Mouse (Mus musculus): ENCODE data around the gene Heatr3. TPM values are rescaled to one million over a fixed set of nuclear protein-coding genes. Genes with fewer than 3 reads are reported as not detected.
A peak's percentile ranks its signal among the peaks of the same experiment; 100 is the strongest.

Gene Heatr3
- total and polyA plus RNA-seq, 3 experiments, result 46.6 to 126 (median 92.6) TPM

DNA sequence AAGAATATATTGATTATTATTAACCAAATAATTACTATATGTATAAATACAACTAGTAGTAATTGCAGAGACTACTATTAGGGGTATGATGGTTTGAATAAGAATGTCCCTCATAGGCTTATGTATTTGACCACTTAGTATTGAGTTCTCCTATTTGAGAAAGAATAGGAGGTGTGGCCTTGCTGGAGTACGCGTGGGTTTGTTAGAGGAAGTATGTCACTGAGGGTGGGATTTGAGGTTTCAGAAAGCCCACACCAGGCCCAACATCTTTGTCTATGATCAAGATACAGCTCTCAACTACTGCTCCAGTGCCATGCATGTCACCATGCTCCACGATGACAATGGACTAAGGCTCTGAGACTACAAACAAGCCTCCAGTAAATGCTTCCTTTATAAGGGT lies 1.6 kb downstream of the Heatr3 start:
- in situ Hi-C loops (cut with MboI; ENCODE audit: low pct_ligation_motif_present, low pct_unique_long_range_greater_than_20kb, low sequenced_read_pairs) (no loop called here), dilution Hi-C loops (cut with MboI; ENCODE audit: extremely low pct_ligation_motif_present, extremely low pct_unique_long_range_greater_than_20kb, low sequenced_read_pairs) (no loop called here)
- Histone ChIP-seq H3K27ac (ENCODE audit: insufficient read depth, low read depth) (no peak overlapping the region), H3K36me3 (replicated peaks in 1 of 2; ENCODE audit: control insufficient read depth in 1 of 2, insufficient read depth in 1 of 2, low read length in 1 of 2) (peaks cover 26 to 67% of the 10 kb centered on the region in 2 experiments), H3K79me2 (replicated peaks; ENCODE audit: control insufficient read depth, extremely low read depth, insufficient read depth, poor library complexity, severe bottlenecking) (peaks cover 31% of the 10 kb centered on the region), H3K4me2 (ENCODE audit: insufficient read depth, low read depth, poor library complexity, severe bottlenecking) (peak overlapping the region; percentile 10; the same call in 1 of the 2 replicates), H3K27me3 (replicated peaks) (no peaks in the 10 kb centered on the region), H3K9me3 (replicated peaks; ENCODE audit: low read length) (no peaks in the 10 kb centered on the region), H3K4me3 (replicated peaks in 1 of 3; ENCODE audit: low read depth in 2 of 3, low read length in 2 of 3, poor library complexity in 1 of 3) (no peak overlapping the region), H3K4me1 (ENCODE audit: control insufficient read depth in 1 of 2, insufficient read depth in 2 of 2) (peaks cover 6 to 36% of the 10 kb centered on the region in 2 experiments), H3K9ac (ENCODE audit: insufficient read depth, low read depth) (no peak overlapping the region)
- peak; percentile 65 for DNase-seq (ENCODE audit: extremely low read depth)
- TF ChIP-seq SMC3 (IDR thresholded peaks at IDR 0.05; ENCODE audit: low read depth, low read length) (no peak), ELF1 (IDR thresholded peaks at IDR 0.05; ENCODE audit: low read depth, low read length) (no peak), ETS1 (conservative IDR thresholded peaks at IDR 0.05; ENCODE audit: low read depth, low read length) (no peak), JUN (IDR thresholded peaks at IDR 0.05; ENCODE audit: insufficient read depth, low read depth, low read length) (no peak), UBTF (IDR thresholded peaks at IDR 0.05; ENCODE audit: low read depth, low read length) (no peak), RCOR1 (conservative IDR thresholded peaks at IDR 0.05; ENCODE audit: low read depth, low read length) (no peak), JUND (conservative IDR thresholded peaks at IDR 0.05; ENCODE audit: low read depth, low read length) (no peak)

DNA sequence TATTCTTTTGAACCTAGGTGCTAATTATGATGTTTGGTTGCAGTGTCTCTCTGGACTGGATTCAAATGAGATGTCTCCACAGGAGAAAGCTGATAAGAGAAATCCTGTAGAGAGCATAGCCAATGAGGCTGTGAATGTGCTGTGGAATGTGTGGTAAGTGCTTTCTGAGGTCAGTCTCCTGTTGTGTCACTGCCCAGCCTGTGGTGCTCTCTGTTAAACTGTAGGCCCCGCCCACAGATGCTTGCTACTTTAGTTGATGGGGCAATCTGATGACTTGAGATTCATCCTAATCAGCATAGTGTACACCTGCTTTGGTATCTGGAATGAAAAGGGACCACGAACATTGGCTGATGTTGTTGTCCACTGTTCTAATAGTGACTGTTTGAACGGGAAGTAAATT lies 4.0 kb downstream of the Heatr3 start:
- H3K79me2 ChIP-seq (replicated peaks; ENCODE audit: control insufficient read depth, extremely low read depth, insufficient read depth, poor library complexity, severe bottlenecking), result peaks cover 34% of the 10 kb centered on the region
- no peak overlapping the region for H3K4me2 ChIP-seq (ENCODE audit: insufficient read depth, low read depth, poor library complexity, severe bottlenecking)

DNA sequence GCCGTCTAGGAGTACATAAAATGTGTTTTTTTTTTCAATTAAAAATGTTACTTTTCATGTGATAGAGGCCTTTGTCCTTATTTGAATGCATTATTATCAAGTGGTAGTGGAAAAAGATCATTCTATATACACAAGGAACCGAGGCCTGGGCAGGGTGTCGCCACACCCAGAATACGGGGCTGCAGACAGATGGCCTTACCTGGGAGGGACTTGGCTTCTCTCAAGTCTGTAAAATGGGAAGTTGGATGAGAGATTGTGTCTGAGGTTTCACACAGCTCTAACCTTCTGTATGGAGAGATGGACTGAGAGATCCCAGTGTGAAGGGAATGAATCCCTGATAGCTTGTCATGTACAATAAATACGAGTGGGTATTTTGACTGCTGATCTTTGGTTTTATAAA lies 6.4 kb downstream of the Heatr3 start:
- H3K4me1 ChIP-seq (ENCODE audit: control insufficient read depth in 1 of 2, insufficient read depth in 2 of 2), result peaks cover 6 to 31% of the 10 kb centered on the region in 2 experiments
- H3K27me3 ChIP-seq (replicated peaks), result no peaks in the 10 kb centered on the region
- H3K27ac ChIP-seq (ENCODE audit: insufficient read depth, low read depth), result no peak overlapping the region
- H3K79me2 ChIP-seq (replicated peaks; ENCODE audit: control insufficient read depth, extremely low read depth, insufficient read depth, poor library complexity, severe bottlenecking), result peaks cover 25% of the 10 kb centered on the region
- H3K36me3 ChIP-seq (replicated peaks in 1 of 2; ENCODE audit: control insufficient read depth in 1 of 2, insufficient read depth in 1 of 2, low read length in 1 of 2), result peaks cover 46 to 84% of the 10 kb centered on the region in 2 experiments
- no peak overlapping the region for H3K4me2 ChIP-seq (ENCODE audit: insufficient read depth, low read depth, poor library complexity, severe bottlenecking)
- H3K9me3 ChIP-seq (replicated peaks; ENCODE audit: low read length), result no peaks in the 10 kb centered on the region
- dilution Hi-C loops (cut with MboI; ENCODE audit: extremely low pct_ligation_motif_present, extremely low pct_unique_long_range_greater_than_20kb, low sequenced_read_pairs) (no loop called here), in situ Hi-C loops (cut with MboI; ENCODE audit: low pct_ligation_motif_present, low pct_unique_long_range_greater_than_20kb, low sequenced_read_pairs) (no loop called here)
- H3K9ac ChIP-seq (ENCODE audit: insufficient read depth, low read depth), result no peak overlapping the region
- no peak for DNase-seq (ENCODE audit: extremely low read depth)
- H3K4me3 ChIP-seq (replicated peaks in 1 of 3; ENCODE audit: low read depth in 2 of 3, low read length in 2 of 3, poor library complexity in 1 of 3), result no peak overlapping the region
- TF ChIP-seq JUN (IDR thresholded peaks at IDR 0.05; ENCODE audit: insufficient read depth, low read depth, low read length), result no peak
- no peak for TF ChIP-seq GABPA (IDR thresholded peaks at IDR 0.05; ENCODE audit: insufficient replicate concordance, low read depth, low read length)
- no peak for TF ChIP-seq NELFE (IDR thresholded peaks at IDR 0.05; ENCODE audit: low read depth, low read length)
- no peak for TF ChIP-seq ZMIZ1 (IDR thresholded peaks at IDR 0.05; ENCODE audit: low read depth, low read length)
- no peak for TF ChIP-seq ZNF384 (IDR thresholded peaks at IDR 0.05; ENCODE audit: low read depth, low read length)
- no peak for TF ChIP-seq MAFK (IDR thresholded peaks at IDR 0.05; ENCODE audit: insufficient replicate concordance, low read length)
- no peak for TF ChIP-seq EP300 (IDR thresholded peaks at IDR 0.05; ENCODE audit: low read length)
- TF ChIP-seq ZKSCAN1 (IDR thresholded peaks at IDR 0.05; ENCODE audit: borderline replicate concordance, low read depth, low read length), result no peak
- TF ChIP-seq PAX5 (IDR thresholded peaks at IDR 0.05; ENCODE audit: low read length), result no peak
- TF ChIP-seq POLR2AphosphoS2 (IDR thresholded peaks at IDR 0.05; ENCODE audit: low read depth, low read length), result no peak
- no peak for TF ChIP-seq SMC3 (IDR thresholded peaks at IDR 0.05; ENCODE audit: low read depth, low read length)
- TF ChIP-seq ZC3H11A (IDR thresholded peaks at IDR 0.05; ENCODE audit: low read depth, low read length), result no peak
- no peak for TF ChIP-seq USF1 (IDR thresholded peaks at IDR 0.05; ENCODE audit: low read depth, low read length)
- TF ChIP-seq TBP (conservative IDR thresholded peaks at IDR 0.05; ENCODE audit: low read depth, low read length), result no peak
- TF ChIP-seq NRF1 (IDR thresholded peaks at IDR 0.05; ENCODE audit: low read depth, low read length), result no peak

More for the DNA sequence above, 4.0 kb downstream of the Heatr3 start:
- Histone ChIP-seq H3K27ac (ENCODE audit: insufficient read depth, low read depth) (no peak overlapping the region), H3K27me3 (replicated peaks) (no peaks in the 10 kb centered on the region), H3K9me3 (replicated peaks; ENCODE audit: low read length) (no peaks in the 10 kb centered on the region), H3K4me3 (replicated peaks in 1 of 3; ENCODE audit: low read depth in 2 of 3, low read length in 2 of 3, poor library complexity in 1 of 3) (no peak overlapping the region), H3K36me3 (replicated peaks in 1 of 2; ENCODE audit: control insufficient read depth in 1 of 2, insufficient read depth in 1 of 2, low read length in 1 of 2) (peaks cover 31 to 67% of the 10 kb centered on the region in 2 experiments), H3K9ac (ENCODE audit: insufficient read depth, low read depth) (no peak overlapping the region), H3K4me1 (ENCODE audit: control insufficient read depth in 1 of 2, insufficient read depth in 2 of 2) (peaks cover 6 to 36% of the 10 kb centered on the region in 2 experiments)
- TF ChIP-seq MYC (IDR thresholded peaks at IDR 0.05; ENCODE audit: low read depth, low read length) (no peak), SIN3A (IDR thresholded peaks at IDR 0.05; ENCODE audit: low read length) (no peak), MAFK (IDR thresholded peaks at IDR 0.05; ENCODE audit: insufficient replicate concordance, low read length) (no peak), ETS1 (conservative IDR thresholded peaks at IDR 0.05; ENCODE audit: low read depth, low read length) (no peak), ZMIZ1 (IDR thresholded peaks at IDR 0.05; ENCODE audit: low read depth, low read length) (no peak), ELF1 (IDR thresholded peaks at IDR 0.05; ENCODE audit: low read depth, low read length) (no peak), POLR2AphosphoS2 (IDR thresholded peaks at IDR 0.05; ENCODE audit: low read depth, low read length) (no peak), JUN (IDR thresholded peaks at IDR 0.05; ENCODE audit: insufficient read depth, low read depth, low read length) (no peak), E2F4 (IDR thresholded peaks at IDR 0.05; ENCODE audit: insufficient replicate concordance, low read depth, low read length) (no peak), KAT2A (IDR thresholded peaks at IDR 0.05; ENCODE audit: insufficient replicate concordance, low read length) (no peak), RCOR1 (conservative IDR thresholded peaks at IDR 0.05; ENCODE audit: low read depth, low read length) (no peak), CHD2 (IDR thresholded peaks at IDR 0.05; ENCODE audit: low read length) (no peak), ZNF384 (IDR thresholded peaks at IDR 0.05; ENCODE audit: low read depth, low read length) (no peak), HCFC1 (IDR thresholded peaks at IDR 0.05; ENCODE audit: low read depth, low read length) (no peak), GABPA (IDR thresholded peaks at IDR 0.05; ENCODE audit: insufficient replicate concordance, low read depth, low read length) (no peak), USF1 (IDR thresholded peaks at IDR 0.05; ENCODE audit: low read depth, low read length) (no peak)
- dilution Hi-C loops (cut with MboI; ENCODE audit: extremely low pct_ligation_motif_present, extremely low pct_unique_long_range_greater_than_20kb, low sequenced_read_pairs) (no loop called here), in situ Hi-C loops (cut with MboI; ENCODE audit: low pct_ligation_motif_present, low pct_unique_long_range_greater_than_20kb, low sequenced_read_pairs) (no loop called here)
- DNase-seq (ENCODE audit: extremely low read depth), result no peak
